Mouse (Mus musculus): ENCODE measurements at regions not wholly inside any gene's neighbourhood (a gene's known extent, or its start where the extent isn't known, plus 50 kb on each side); places are given as distances from the start of the nearest gene placed in this dataset.

GRCm38 (mm10) chr3:50813760-50814400 is 370.5 kb upstream of the Slc7a11 start:
- intact Hi-C loops (cut with DNase I) = no loop called here

GRCm38 (mm10) chr3:50815716-50816115 is 372.3 kb upstream of the Slc7a11 start:
- DNase-seq = no peak
- intact Hi-C loops (cut with DNase I) = no loop called here

More at GRCm38 (mm10) chr3:50813760-50814400, 370.5 kb upstream of the Slc7a11 start:
- no peak for DNase-seq

GRCm38 (mm10) chr3:50816479-50816878 is 373.1 kb upstream of the Slc7a11 start:
- peak; percentile 6 for DNase-seq
- intact Hi-C loops (cut with DNase I) = no loop called here

GRCm38 (mm10) chr3:50817361-50817760 is 373.9 kb upstream of the Slc7a11 start:
- DNase-seq = no peak
- intact Hi-C loops (cut with DNase I) = no loop called here

- no peak for DNase-seq
- intact Hi-C loops (cut with DNase I) = no loop called here
These were observed 377.4 kb upstream of the Slc7a11 start for GRCm38 (mm10) chr3:50820776-50821175.

GRCm38 (mm10) chr3:50825534-50826423 is 382.4 kb upstream of the Slc7a11 start:
- DNase-seq = no peak
- intact Hi-C loops (cut with DNase I) = no loop called here

GRCm38 (mm10) chr3:50826424-50826819 is 383.0 kb upstream of the Slc7a11 start:
- intact Hi-C loops (cut with DNase I) = no loop called here

GRCm38 (mm10) chr3:50829211-50829610 is 385.8 kb upstream of the Slc7a11 start:
- intact Hi-C loops (cut with DNase I) = no loop called here
- DNase-seq = no peak

More at GRCm38 (mm10) chr3:50826424-50826819, 383.0 kb upstream of the Slc7a11 start:
- no peak for DNase-seq

- DNase-seq = no peak
- intact Hi-C loops (cut with DNase I) = no loop called here
These were observed 387.0 kb upstream of the Slc7a11 start for GRCm38 (mm10) chr3:50830446-50830845.

- intact Hi-C loops (cut with DNase I) = no loop called here
- no peak for DNase-seq
These were observed 387.5 kb upstream of the Slc7a11 start for GRCm38 (mm10) chr3:50830926-50831325.

GRCm38 (mm10) chr3:50842216-50842615 is 382.0 kb upstream of the Noct start:
- no peak for DNase-seq
- intact Hi-C loops (cut with DNase I) = no loop called here

- intact Hi-C loops (cut with DNase I) = no loop called here
- no peak for DNase-seq
These were observed 379.4 kb upstream of the Noct start for GRCm38 (mm10) chr3:50844835-50845301.

- DNase-seq = no peak
- intact Hi-C loops (cut with DNase I) = no loop called here
These were observed 378.9 kb upstream of the Noct start for GRCm38 (mm10) chr3:50845311-50845710.

GRCm38 (mm10) chr3:50848528-50848927 is 375.7 kb upstream of the Noct start:
- intact Hi-C loops (cut with DNase I) = no loop called here
- DNase-seq = no peak

- intact Hi-C loops (cut with DNase I) = no loop called here
- no peak for DNase-seq
These were observed 373.1 kb upstream of the Noct start for GRCm38 (mm10) chr3:50851083-50851637.

GRCm38 (mm10) chr3:50867105-50867504 is 357.1 kb upstream of the Noct start:
- DNase-seq = no peak
- intact Hi-C loops (cut with DNase I) = no loop called here

- intact Hi-C loops (cut with DNase I) = no loop called here
These were observed 355.0 kb upstream of the Noct start for GRCm38 (mm10) chr3:50869211-50869610.

GRCm38 (mm10) chr3:50879050-50879449 is 345.2 kb upstream of the Noct start:
- DNase-seq = no peak
- intact Hi-C loops (cut with DNase I) = no loop called here

More at GRCm38 (mm10) chr3:50869211-50869610, 355.0 kb upstream of the Noct start:
- DNase-seq = no peak

GRCm38 (mm10) chr3:50879595-50879994 is 344.7 kb upstream of the Noct start:
- intact Hi-C loops (cut with DNase I) = no loop called here
- DNase-seq = no peak

GRCm38 (mm10) chr3:50881437-50882248 is 342.6 kb upstream of the Noct start:
- DNase-seq = no peak
- intact Hi-C loops (cut with DNase I) = no loop called here

All from heart, postnatal 36 days (tissue).